Mouse (Mus musculus) cerebellum, postnatal 25 days (tissue): ENCODE measurements around the gene Stip1.
"Not testable (repeated sequence)": the region's sequence is repeated elsewhere in the genome, so short reads cannot be mapped to it uniquely, and the experiment has no call there.

Source experiments
- DNase-seq, 2 experiments: peaks; one replicate each; pipeline ENCODE4 v3.0.0; 2021; ENCODE audit warnings: mixed read lengths in 2 of 2

Gene Stip1

GRCm38 (mm10) chr19:7062916-7063315 lies 23.1 kb upstream of the Stip1 start:
- DNase-seq: no peak

GRCm38 (mm10) chr19:7062110-7062509 lies 22.3 kb upstream of the Stip1 start:
- no peak for DNase-seq

- DNase-seq: no peak
Measured at GRCm38 (mm10) chr19:7058541-7058940, 18.8 kb upstream of the Stip1 start.

- DNase-seq: peak; percentile 75 to 83
Measured at GRCm38 (mm10) chr19:7057722-7058207, 18.0 kb upstream of the Stip1 start.

GRCm38 (mm10) chr19:7057126-7057721 lies 17.5 kb upstream of the Stip1 start:
- DNase-seq: peak in 1 of 2 experiments; percentile 73

DNA sequence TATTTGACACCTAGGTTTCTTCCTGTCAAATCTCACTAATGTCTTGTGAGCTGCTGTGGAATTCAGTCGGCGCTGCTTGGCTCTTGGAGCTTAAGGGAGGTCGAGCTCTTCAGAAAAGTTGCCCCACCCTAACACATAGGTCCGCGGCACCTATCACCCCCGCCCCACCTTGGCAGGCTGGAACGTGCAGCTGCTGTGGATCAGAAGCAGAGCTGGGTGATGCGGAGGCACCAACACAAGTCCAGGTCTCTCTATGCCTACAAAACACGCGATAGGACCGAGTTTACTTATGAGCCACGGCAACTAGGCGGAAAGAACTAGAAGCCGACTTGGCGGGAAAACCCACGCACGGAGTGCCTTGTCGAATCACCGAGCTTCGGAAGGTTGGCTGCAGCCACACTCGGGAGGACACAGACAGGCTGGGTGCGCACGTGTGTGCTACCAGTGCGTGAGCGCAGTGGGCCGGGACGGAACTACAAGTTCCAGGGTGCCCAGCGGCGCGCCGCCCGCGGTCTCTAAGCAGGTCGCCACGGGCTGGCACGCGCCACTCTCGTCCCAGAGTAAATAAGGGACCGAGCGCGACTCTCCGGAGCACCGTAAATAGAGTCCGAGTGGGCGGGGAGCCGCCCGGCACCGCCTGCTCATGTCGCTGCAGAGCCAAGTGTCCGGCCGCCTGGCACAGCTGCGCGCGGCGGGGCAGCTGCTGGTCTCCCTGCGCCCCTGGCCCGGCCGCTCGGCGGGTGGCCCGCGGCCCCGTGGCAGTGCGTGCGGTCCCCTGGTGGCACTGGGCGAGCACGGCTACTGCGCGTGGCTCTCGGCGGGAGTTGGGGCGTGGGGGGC lies 16.7 kb upstream of the Stip1 start, which contains the start of gene Macrod1:
Macrod1 (plus strand) TSS at position 563 of the 840 bp plus-strand sequence.
- peak; percentile 81 to 87 for DNase-seq

DNA sequence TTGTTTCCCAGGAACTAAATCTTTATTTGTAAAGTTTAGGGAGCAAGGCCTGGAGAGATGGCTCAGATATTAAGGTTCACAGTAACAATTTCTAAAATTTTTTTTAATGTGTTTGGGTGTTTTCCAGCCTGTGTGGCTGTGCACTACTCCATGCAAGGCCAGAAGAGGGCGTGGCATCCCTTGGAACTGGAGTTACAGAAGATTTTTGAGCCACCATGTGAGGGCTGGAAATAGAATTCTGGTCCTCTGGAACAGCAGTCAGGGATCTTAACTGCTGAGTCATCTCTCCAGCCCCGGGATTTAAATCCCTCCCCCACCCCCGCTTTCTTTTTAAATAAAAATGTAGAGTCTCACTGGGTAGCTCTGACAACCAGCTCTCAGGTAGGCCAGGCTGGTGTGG lies 15.4 kb upstream of the Stip1 start:
- no peak for DNase-seq

DNA sequence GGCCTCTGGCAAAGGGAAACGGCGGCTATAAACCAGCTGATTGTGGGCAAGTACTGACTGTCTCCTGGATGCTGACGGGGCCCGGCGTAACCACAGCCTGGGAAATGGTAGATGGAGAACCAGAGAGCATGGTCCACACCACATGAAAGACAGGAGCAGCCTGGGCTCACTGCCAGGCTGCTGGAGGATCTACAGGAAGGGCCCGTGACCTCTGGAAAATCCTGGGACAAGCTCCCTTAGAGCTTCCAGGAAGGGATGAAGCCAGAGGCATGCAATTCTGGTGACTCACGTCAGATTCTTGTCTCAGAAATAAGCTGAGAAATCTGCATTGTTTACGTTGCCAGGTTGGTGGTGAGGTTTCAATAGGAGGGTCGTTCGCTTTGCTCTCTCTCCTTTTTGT lies 15.0 kb upstream of the Stip1 start:
- no peak for DNase-seq

DNA sequence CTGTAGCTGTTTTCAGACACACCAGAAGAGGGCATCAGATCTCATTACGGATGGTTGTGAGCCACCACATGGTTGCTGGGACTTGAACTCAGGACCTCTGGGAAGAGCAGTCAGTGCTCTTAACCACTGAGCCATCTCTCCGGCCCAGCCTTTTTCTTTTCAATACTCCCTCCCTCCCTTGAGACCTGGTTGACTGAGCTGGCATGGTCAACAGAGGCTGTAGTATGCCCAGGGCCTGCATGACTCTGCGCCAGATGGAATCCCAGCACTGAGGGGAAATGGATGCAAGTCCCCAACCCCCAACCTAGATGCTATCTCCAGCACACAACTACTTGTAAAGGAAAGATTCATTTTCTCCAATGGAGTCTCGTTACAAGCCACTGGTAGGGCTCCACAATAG lies 13.6 kb upstream of the Stip1 start:
- DNase-seq: not testable (repeated sequence)

DNA sequence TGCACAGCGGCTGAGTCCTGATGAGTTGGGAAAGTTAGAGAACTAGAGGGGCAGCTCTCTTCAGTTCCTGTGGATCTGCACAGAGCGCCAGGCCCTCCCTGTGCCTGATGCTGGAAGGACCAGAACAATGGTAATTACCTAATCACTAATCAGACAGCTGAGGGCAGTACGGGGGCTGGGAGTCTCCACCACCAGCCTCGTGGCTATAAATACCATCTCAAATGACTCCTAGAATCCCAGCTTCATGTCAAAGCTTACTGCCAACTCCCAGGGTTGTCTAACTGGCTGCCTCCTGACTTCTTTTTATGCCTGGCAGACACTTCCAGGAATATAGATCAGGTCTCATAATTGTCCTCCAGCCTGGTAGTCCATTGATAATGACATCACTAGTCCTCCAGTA lies 4.9 kb upstream of the Stip1 start:
- DNase-seq: no peak

GRCm38 (mm10) chr19:7044279-7044678 lies 4.5 kb upstream of the Stip1 start:
- DNase-seq: no peak

DNA sequence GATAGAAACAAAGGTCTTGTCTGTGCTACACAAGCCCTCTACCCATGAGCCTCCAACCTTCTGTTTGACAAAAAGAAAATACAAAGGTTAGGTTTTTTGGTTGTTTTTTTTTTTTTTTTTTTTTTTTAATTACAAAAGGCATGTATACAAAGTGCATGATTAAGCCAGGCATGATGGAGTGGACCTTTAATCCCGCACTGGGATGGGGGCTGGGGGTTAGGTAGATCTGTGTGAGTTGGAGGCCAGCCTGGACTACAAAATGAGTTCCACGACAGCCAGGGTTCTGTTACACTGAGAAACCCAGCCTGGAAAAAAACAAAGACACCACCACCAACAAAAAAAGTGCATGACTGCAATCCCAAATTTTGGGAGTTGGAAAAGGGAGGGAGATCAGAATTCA lies 1.4 kb upstream of the Stip1 start:
- no peak for DNase-seq

- DNase-seq: no peak
Measured at GRCm38 (mm10) chr19:7040637-7041130, 917 bp upstream of the Stip1 start.

DNA sequence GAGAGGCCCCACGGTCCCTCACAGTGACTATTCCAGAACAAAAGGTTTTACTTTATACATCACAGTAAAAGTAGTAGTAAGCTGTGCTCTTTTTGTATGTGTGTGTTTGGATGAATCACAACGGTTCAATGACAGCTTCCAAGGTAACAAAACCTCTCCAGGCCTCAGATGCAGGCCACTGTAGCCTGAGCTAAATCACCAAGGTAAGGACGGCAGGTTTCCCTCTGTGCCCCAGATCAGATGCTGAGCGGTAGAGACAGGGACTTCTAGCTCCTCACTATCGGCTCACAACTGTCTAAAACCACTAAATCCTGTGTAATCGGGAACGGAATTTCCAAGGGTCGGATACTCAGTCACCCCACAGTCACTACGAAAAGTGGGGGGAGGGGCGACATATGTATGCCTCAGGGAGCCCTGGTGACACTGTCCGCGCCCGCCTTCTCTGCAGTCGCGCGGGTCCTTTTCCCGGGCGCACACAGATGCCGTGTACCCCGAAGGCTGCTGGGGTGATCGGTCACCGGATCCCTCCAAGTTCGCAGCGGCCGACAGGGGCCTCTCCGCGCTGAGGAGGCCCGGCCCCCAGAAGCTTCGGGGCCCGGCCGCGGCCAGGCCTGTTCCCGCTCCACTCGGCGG lies 563 bp downstream of the Stip1 start:
- DNase-seq: peak in 1 of 2 experiments; percentile 76

GRCm38 (mm10) chr19:7034006-7034405 lies 5.8 kb downstream of the Stip1 start:
- no peak for DNase-seq

DNA sequence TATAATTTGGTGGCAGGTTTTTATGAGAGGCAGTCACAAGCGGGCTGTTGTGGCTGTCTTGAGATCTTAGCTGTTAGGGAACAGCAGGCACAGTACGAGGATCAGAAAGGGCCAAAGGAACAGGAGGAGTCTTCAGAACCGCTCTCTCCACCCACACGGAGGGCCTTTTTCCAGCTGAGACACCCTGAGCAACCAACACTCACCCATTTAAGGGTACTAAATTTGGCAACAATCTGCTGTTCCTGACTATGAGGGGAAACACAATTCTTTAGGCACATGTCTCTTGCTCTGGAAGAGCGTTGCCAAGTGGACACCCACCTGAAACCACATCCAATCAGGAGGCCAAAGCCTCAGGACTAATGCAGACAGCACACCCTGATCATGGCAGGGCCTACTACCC lies 10.2 kb downstream of the Stip1 start:
- no peak for DNase-seq

- peak; percentile 67 to 81 for DNase-seq
Measured at GRCm38 (mm10) chr19:7020224-7020641, 19.5 kb downstream of the Stip1 start.

DNA sequence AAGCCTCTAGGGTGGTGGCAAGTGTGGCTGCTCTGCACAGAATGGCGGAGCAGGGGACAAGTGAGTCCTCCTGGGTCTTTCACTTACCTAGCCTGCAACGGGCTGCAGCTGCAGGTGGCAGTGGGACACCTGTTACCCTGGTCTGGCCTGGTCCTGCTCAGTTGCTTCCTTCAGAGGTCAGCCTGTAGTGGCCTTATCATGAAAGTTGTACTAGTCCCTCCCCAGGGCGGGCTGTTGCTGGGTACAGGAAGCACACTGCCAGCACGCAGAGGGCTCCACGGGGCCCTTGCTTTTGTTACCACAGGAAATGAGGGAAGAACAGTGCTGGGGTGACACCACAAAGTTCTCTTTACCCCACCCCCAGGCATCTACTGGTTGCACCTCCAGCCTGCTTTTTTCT lies 20.6 kb downstream of the Stip1 start, which contains the start of gene Fermt3:
Fermt3 (minus strand) TSS at position 279 of the 400 bp plus-strand sequence.
- DNase-seq: no peak

- no peak for DNase-seq
Measured at GRCm38 (mm10) chr19:7018546-7018945, 21.2 kb downstream of the Stip1 start.

- no peak for DNase-seq
Measured at GRCm38 (mm10) chr19:7017541-7018457, 22.0 kb downstream of the Stip1 start.

DNA sequence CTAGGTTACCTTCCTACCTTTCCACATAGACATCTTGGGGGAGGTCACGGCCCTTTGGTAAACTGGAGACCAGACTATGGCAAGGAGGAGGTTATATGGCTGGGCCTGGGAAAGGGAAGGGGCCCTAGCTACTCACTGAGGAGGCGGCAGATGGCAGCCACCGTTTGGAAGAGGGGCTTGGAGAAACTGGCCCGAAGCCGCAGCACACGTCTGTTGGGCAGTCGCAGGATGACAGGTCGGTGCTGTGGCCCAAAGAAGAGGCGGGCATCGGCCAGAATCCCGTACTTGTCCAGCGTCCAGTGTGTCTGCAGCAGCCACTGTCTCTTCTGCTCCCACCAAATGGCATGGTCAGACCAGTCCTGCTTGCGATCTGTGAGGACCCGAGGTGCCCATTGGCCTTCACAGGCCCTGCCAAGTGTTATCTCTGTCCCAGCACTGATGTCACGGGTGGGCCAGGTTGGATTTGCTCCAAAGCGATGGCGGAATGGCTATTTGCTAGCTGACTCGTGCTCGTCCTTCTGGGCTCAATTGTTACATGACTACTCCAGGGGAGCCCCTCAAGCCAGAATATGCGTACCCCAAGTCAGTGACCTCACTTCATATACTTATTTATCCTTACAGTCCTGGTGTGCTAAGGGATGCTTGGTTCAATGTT lies 25.2 kb downstream of the Stip1 start:
- no peak for DNase-seq

DNA sequence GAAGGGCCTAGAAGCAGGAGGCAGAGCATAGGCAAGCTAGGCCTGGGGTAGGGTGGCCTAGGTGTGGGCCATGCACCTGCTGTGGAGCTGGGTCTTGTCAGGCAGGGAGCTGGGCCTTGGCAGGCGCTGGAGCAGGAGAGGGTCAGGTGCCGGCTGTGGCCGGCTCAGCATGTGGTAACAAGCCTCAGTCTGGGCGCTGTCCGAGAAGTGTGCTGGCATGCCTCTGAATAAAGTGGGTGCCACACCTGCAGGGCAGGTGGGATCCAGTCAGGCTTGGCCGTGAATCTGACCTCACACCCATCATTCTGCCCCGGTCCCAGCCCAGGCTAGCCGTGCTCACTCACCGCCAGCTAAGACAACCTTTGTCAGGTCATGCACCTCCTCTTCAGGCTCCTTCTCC lies 25.8 kb downstream of the Stip1 start:
- no peak for DNase-seq
